25 mouse cellular contexts compared by ENCODE assay signal in the genomic region with DNA sequence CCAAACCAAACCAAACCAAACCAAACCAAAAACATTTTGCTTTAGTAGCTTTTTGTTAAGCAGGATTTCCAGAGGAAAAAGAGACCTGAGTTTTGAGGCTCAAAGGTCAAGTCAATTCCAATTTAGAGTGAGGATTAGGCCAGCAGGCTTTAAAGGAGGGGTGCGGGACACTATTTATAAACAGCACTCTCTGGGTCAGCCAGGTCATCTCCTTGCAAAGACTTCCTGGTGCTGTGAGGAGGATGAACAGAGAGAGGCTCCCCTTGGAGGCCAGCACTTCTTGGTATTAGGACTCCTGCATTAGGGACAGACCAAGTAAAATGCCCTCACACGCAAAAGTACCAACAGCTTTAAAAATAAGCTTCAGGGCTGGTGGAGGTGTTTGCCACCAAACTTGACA. TPM values are rescaled to one million over a fixed set of nuclear protein-coding genes. Genes with fewer than 3 reads are reported as not detected.
DNase-seq lines count a peak whose midpoint lies in the region; ATAC-seq and TF ChIP-seq lines count a peak whose summit lies in the region.
"Had no signal": no experiment of that assay in that cellular context is flagged by ENCODE, and none has a peak within 500 bp of the region (broad histone marks: within the 10 kb centered on the region; RNA-seq: fewer than 3 reads in every experiment).

No protein-coding gene starts in this region.

- H3K36me3 ChIP-seq in midbrain, postnatal 0 days (ENCODE audit: insufficient read depth, low read length), result peaks cover 6% of the 10 kb centered on the region; the same call in 1 of the 2 replicates

- peak overlapping the region; percentile 35; the same call in 1 of the 2 replicates for H3K27ac ChIP-seq in gastrocnemius, adult 2 months
- no peak overlapping the region for H3K27ac ChIP-seq in midbrain, postnatal 0 days (ENCODE audit: low read depth, low read length)
- H3K27ac ChIP-seq: embryonic facial prominence, embryonic 10.5 days; embryonic facial prominence, embryonic 12.5 days; forebrain, embryonic 13.5 days; forebrain, embryonic 15.5 days had no signal

- no peaks in the 10 kb centered on the region for H3K9me3 ChIP-seq in midbrain, postnatal 0 days (ENCODE audit: low read length)
- H3K9me3 ChIP-seq: embryonic facial prominence, embryonic 10.5 days; embryonic facial prominence, embryonic 12.5 days; forebrain, embryonic 13.5 days; forebrain, embryonic 15.5 days; G1E had no signal

- no peak overlapping the region for H3K4me3 ChIP-seq in gastrocnemius, adult 2 months
- H3K4me3 ChIP-seq in midbrain, postnatal 0 days (ENCODE audit: low read depth, low read length), result no peak overlapping the region
- H3K4me3 ChIP-seq: embryonic facial prominence, embryonic 10.5 days; embryonic facial prominence, embryonic 12.5 days; forebrain, embryonic 13.5 days; forebrain, embryonic 15.5 days had no signal

- intact Hi-C loops in gastrocnemius, adult 2 months (cut with DNase I), result no loop called here
- intact Hi-C loops in gastrocnemius, postnatal 36 days (cut with DNase I), result no loop called here

- H3K4me2 ChIP-seq in midbrain, postnatal 0 days (ENCODE audit: low read depth, low read length, poor library complexity, severe bottlenecking), result no peak overlapping the region
- H3K4me2 ChIP-seq: embryonic facial prominence, embryonic 12.5 days; forebrain, embryonic 13.5 days; forebrain, embryonic 15.5 days had no signal

- no peak for ATAC-seq in midbrain, postnatal 0 days (ENCODE audit: low FRiP score)
- ATAC-seq: CD4-positive, CD25-positive, alpha-beta regulatory T cell, adult 4 months; forebrain, embryonic 13.5 days; forebrain, embryonic 15.5 days; forebrain, postnatal 0 days had no signal

- no peak overlapping the region for H3K9ac ChIP-seq in midbrain, postnatal 0 days (replicated peaks; ENCODE audit: low read length, poor library complexity, severe bottlenecking)
- H3K9ac ChIP-seq: embryonic facial prominence, embryonic 12.5 days; forebrain, embryonic 13.5 days; forebrain, embryonic 15.5 days; forebrain, postnatal 0 days had no signal

- 29% methylated on average over 2 of the region's 2 CpGs for WGBS in midbrain, postnatal 0 days

- H3K4me1 ChIP-seq in midbrain, postnatal 0 days (ENCODE audit: insufficient read depth, low read length), result no peaks in the 10 kb centered on the region
- H3K4me1 ChIP-seq: embryonic facial prominence, embryonic 12.5 days; forebrain, embryonic 15.5 days had no signal

- DNase-seq in embryo, embryonic 10 days (ENCODE audit: low spot score), result peak; percentile 23
- DNase-seq in embryo, embryonic 10.5 days (ENCODE audit: low spot score), result no peak
- no peak for DNase-seq in gastrocnemius, adult 2 months
- DNase-seq in gastrocnemius, postnatal 36 days, result no peak
- DNase-seq in retina, adult 2 months (ENCODE audit: low read depth, low spot score), result peak; percentile 57
- DNase-seq in retina, postnatal 1 day, result no peak
- peak; percentile 50 for DNase-seq in yolk sac, embryonic 10.5 days (ENCODE audit: low spot score)
- DNase-seq in midbrain, postnatal 0 days (ENCODE audit: low spot score), result no peak
- DNase-seq: adrenal gland, adult 2 months; adrenal gland, postnatal 14 days; adrenal gland, postnatal 36 days; B cell, adult 2 months; cerebellum, adult 11-12 months; cerebellum, adult 2 months; cerebellum, adult 9-10 months; cerebellum, postnatal 10 days; cerebellum, postnatal 25 days; forebrain, postnatal 0 days had no signal

- H3K27me3 ChIP-seq in midbrain, postnatal 0 days (ENCODE audit: insufficient read depth, low read length), result no peaks in the 10 kb centered on the region
- H3K27me3 ChIP-seq: CH12.LX; embryonic facial prominence, embryonic 12.5 days; forebrain, embryonic 13.5 days; forebrain, embryonic 15.5 days had no signal

- TF ChIP-seq CTCF in gastrocnemius, adult 2 months (IDR thresholded peaks at IDR 0.05), result no peak
- no peak for TF ChIP-seq CTCF in midbrain, postnatal 0 days (IDR thresholded peaks at IDR 0.05)

RNA-seq across cellular contexts. Expression of gene Ptma, which starts 25.4 kb away (rescaled TPM):
- total RNA-seq in gastrocnemius, adult 2 months (2021), result 100 to 1,000 TPM in 1 of 2 experiments, 10 to 100 TPM in 1; 58.5 to 108 TPM
- 10 to 100 TPM; 74.6 to 88.0 TPM for total RNA-seq in gastrocnemius, postnatal 36 days (2021)
- 947 and 1,050 TPM in 2 replicates for total RNA-seq in midbrain, postnatal 0 days (2014; rRNA removed)
- 1,199 and 1,354 TPM in 2 replicates for polyA plus RNA-seq in midbrain, postnatal 0 days (2015; fragmentation: Nextera tagmentation; extraction: Ambion mirVana)

RNA-seq across cellular contexts. Expression of gene Pde6d, which starts 30.6 kb away (rescaled TPM):
- total RNA-seq in gastrocnemius, adult 2 months (2021), result 10 to 100 TPM; 24.3 to 30.3 TPM
- total RNA-seq in gastrocnemius, postnatal 36 days (2021), result 10 to 100 TPM; 22.8 to 25.1 TPM
- 48.1 and 54.8 TPM in 2 replicates for total RNA-seq in midbrain, postnatal 0 days (2014; rRNA removed)
- 116 and 124 TPM in 2 replicates for polyA plus RNA-seq in midbrain, postnatal 0 days (2015; fragmentation: Nextera tagmentation; extraction: Ambion mirVana)

RNA-seq across cellular contexts. Expression of gene Cops7b, which starts 30.8 kb away (rescaled TPM):
- total RNA-seq in gastrocnemius, adult 2 months (2021), result 10 to 100 TPM; 10.2 to 11.0 TPM
- 1 to 10 TPM; 7.8 to 9.1 TPM for total RNA-seq in gastrocnemius, postnatal 36 days (2021)
- 39.0 and 42.1 TPM in 2 replicates for total RNA-seq in midbrain, postnatal 0 days (2014; rRNA removed)
- 53.4 and 56.2 TPM in 2 replicates for polyA plus RNA-seq in midbrain, postnatal 0 days (2015; fragmentation: Nextera tagmentation; extraction: Ambion mirVana)

Comparison
In these comparisons a context has a peak if more than half of its experiments do, and no peak if none do; other contexts are left out.
1. DNase-seq: peak in embryo, embryonic 10 days (single experiment), retina, adult 2 months (single experiment) and yolk sac, embryonic 10.5 days (single experiment); none in embryo, embryonic 10.5 days (single experiment), gastrocnemius, adult 2 months (single experiment), gastrocnemius, postnatal 36 days (0 of 2), retina, postnatal 1 day (single experiment) and midbrain, postnatal 0 days (single experiment).